Mouse (Mus musculus) forebrain, embryonic 10.5 days (tissue): ENCODE measurements around the gene Specc1l. TPM values are rescaled to one million over a fixed set of nuclear protein-coding genes. Genes with fewer than 3 reads are reported as not detected.
"Not testable (repeated sequence)": the region's sequence is repeated elsewhere in the genome, so short reads cannot be mapped to it uniquely, and the experiment has no call there.

Source experiments
- DNase-seq: peaks from one replicate; pipeline ENCODE4 v3.0.0-alpha.2; 2017; ENCODE audit warnings: low spot score; ENCODE audit errors: extremely low spot score
- H3K27ac ChIP-seq: fragments of 300-500 bp; sonication (generic); 2 replicates; pipeline ENCODE4 v1.5.1; 2016; ENCODE audit warnings: mild to moderate bottlenecking
- H3K27me3 ChIP-seq: fragments of 300-500 bp; sonication (generic); 2 replicates; pipeline ENCODE4 v1.6.1; 2016; ENCODE audit warnings: mild to moderate bottlenecking; ENCODE audit not compliant: poor library complexity, severe bottlenecking
- H3K36me3 ChIP-seq: fragments of 300-500 bp; sonication (generic); replicated peaks from 2 replicates; pipeline ENCODE4 v1.6.1; 2016; ENCODE audit warnings: mild to moderate bottlenecking, moderate library complexity
- H3K4me1 ChIP-seq: fragments of 300-500 bp; sonication (generic); 2 replicates; pipeline ENCODE4 v1.6.1; 2016
- H3K4me3 ChIP-seq: fragments of 300-500 bp; sonication (generic); 2 replicates; pipeline ENCODE4 v1.5.1; 2016; ENCODE audit warnings: mild to moderate bottlenecking, moderate library complexity
- H3K9me3 ChIP-seq: fragments of 300-500 bp; sonication (generic); 2 replicates; pipeline ENCODE4 v1.6.1; 2016; ENCODE audit warnings: mild to moderate bottlenecking, moderate library complexity
- WGBS: fragments of 180-500 bp; shearing (Covaris S2); methylation state at CpG from one replicate; pipeline ENCODE4 v1.1.7; 2016; 5-methylcytosine and 5-hydroxymethylcytosine counted together
- polyA plus RNA-seq: library from polyadenylated mRNA; unstranded; fragments of >200 nt; fragmentation: Nextera tagmentation; extraction: Ambion mirVana; gene quantifications from 2 replicates; pipeline ENCODE4 v1.2.1, GENCODE M21; 2016

The Specc1l gene
- polyA plus RNA-seq, 1 experiment from 2014 or later: 36.5 TPM

DNA sequence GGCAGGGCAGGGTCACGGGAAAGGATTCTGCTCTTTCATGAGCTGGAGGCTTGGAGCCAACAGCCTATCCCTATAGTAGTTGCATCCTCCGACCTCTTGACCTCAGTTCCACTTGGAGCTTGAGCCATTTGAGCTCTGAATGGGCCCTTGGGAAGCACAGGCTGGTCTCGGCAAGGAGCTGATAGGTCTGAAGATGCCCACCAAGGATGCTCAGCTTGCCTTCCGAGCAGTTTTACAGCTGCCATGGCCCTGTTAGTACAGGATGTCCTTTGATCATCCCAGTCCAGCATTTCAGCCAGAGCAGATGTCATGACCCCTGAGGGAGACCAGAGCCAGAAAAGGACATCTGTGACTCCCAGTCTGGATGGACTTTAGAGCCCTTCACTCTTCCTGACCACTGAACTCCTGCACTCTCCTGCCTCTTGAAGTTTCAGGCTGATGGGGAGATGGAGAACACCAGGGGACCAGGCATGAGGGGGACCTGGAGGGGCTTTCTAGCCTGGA lies 116.4 kb downstream of the Specc1l start:
- no peaks in the 10 kb centered on the region for H3K36me3 ChIP-seq
- H3K27ac ChIP-seq: no peak overlapping the region
- DNase-seq: no peak
- peaks cover 13% of the 10 kb centered on the region for H3K4me1 ChIP-seq
- WGBS: 47% methylated on average over 4 of the region's 4 CpGs
- H3K4me3 ChIP-seq: no peak overlapping the region
- H3K27me3 ChIP-seq: no peaks in the 10 kb centered on the region
- H3K9me3 ChIP-seq: no peaks in the 10 kb centered on the region

DNA sequence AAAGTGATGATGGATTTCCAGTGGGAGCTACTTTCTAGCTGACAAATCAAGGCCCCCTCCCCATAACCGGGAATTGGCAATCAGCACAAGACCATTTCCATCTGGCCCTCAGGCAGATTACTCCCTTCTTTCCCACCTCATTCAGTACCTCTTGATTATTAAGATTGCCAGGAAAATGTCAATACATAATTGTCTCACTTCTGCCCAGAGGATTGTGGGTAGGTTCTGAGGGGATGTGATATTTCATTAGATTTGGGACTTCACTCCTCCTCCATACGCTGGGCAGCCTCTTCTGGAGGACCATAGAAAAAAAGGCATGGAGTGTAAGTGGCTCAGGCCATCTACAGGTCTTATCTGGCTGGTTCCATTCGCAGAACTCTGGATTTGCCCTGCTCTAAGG lies 120.4 kb downstream of the Specc1l start:
- Histone ChIP-seq H3K27ac (no peak overlapping the region), H3K9me3 (no peaks in the 10 kb centered on the region), H3K36me3 (no peaks in the 10 kb centered on the region), H3K4me3 (no peak overlapping the region), H3K27me3 (no peaks in the 10 kb centered on the region), H3K4me1 (peaks cover 14% of the 10 kb centered on the region)
- DNase-seq: no peak
- 94% methylated on average over 3 of the region's 3 CpGs for WGBS

DNA sequence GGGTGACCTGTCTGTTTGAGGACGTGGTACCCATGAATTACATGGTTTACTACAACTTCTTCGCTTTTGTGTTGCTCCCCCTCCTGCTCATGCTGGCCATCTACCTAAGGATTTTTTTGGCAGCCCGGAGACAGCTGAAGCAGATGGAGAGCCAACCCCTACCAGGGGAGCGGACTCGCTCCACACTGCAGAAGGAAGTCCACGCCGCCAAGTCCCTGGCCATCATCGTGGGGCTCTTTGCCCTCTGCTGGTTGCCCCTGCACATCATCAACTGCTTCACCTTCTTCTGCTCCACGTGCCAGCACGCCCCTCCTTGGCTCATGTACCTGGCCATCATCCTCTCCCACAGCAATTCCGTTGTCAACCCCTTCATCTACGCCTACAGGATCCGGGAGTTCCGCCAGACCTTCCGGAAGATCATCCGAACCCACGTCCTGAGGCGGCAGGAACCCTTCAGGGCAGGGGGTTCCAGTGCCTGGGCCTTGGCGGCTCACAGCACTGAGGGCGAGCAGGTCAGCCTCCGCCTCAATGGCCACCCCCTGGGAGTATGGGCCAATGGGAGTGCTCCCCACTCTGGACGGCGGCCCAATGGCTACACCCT lies 121.4 kb downstream of the Specc1l start:
- Histone ChIP-seq H3K36me3 (no peaks in the 10 kb centered on the region), H3K27ac (no peak overlapping the region), H3K4me3 (no peak overlapping the region), H3K4me1 (peaks cover 6% of the 10 kb centered on the region), H3K27me3 (no peaks in the 10 kb centered on the region), H3K9me3 (no peaks in the 10 kb centered on the region)
- no peak for DNase-seq
- WGBS: 93% methylated on average over 23 of the region's 23 CpGs

DNA sequence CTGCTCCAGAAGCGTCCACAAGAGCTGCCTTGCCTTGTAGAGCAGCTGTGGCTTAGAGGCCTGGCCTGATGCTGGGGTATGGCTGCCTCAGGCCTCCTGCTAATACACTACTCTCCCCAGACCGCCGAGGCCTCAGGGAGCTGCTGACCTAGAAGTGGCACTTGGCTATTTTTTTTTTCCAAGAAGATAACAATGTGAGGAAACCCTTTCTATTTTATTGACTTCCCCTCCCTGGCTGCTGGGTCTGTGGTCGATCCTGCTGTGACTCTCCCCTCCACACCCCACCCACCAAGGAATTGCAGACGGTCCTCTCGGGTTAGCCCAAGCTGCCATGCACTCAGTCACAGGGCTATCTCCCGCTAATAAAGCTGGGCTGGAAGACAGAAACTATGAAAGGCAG lies 122.3 kb downstream of the Specc1l start:
- 81% methylated on average over 7 of the region's 7 CpGs for WGBS

DNA sequence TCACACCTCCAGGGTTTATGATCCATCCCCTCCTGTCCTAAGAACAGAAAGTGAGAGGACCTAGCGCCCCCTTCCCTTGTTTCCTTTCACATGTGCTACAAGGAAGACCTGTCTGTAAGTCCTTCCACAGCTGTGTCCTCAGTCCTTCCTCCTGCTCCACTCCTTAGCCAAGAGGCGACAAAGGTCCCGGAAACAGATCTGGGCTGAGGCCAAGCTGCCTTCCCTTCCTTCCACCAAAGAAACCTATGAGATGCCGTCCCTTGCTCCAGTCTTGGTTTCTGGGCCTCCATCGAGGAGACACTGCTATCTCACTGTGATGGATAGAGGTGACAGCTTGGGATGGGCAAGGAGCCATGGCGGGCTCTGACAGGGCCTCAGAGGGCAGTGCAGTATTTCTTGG lies 123.2 kb downstream of the Specc1l start:
- DNase-seq: no peak
- Histone ChIP-seq H3K9me3 (no peaks in the 10 kb centered on the region), H3K4me1 (0 out of 2 replicates have a peak, but pooled peaks cover 3% of the 10 kb centered on the region), H3K27me3 (no peaks in the 10 kb centered on the region), H3K4me3 (no peak overlapping the region), H3K27ac (no peak overlapping the region), H3K36me3 (no peaks in the 10 kb centered on the region)
- WGBS: 93% methylated on average over 6 of the region's 6 CpGs

More for the DNA sequence above, 122.3 kb downstream of the Specc1l start:
- H3K4me1 ChIP-seq: 0 out of 2 replicates have a peak, but pooled peaks cover 3% of the 10 kb centered on the region
- H3K27me3 ChIP-seq: no peaks in the 10 kb centered on the region
- H3K36me3 ChIP-seq: no peaks in the 10 kb centered on the region
- no peaks in the 10 kb centered on the region for H3K9me3 ChIP-seq
- H3K4me3 ChIP-seq: no peak overlapping the region
- DNase-seq: no peak
- no peak overlapping the region for H3K27ac ChIP-seq

DNA sequence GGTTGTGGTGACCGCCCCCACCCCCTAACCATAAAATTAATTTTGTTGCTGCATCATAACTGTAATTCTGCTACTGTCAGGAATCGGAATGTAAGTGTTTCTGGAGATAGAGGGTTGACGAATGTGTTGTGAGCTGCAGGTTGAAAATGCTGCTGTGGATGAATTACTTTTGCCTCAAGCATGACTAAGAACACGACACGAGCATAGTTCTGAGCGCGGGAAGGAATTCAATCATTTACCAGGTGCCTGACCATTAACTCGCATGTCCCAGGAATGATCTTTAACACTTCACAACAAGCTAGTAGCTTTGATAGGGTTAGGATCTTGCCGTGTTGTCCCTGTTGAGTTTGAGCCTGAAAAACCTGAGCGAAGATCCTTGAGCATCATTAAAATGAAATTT lies 125.4 kb downstream of the Specc1l start:
- WGBS: 90% methylated on average over 10 of the region's 10 CpGs

DNA sequence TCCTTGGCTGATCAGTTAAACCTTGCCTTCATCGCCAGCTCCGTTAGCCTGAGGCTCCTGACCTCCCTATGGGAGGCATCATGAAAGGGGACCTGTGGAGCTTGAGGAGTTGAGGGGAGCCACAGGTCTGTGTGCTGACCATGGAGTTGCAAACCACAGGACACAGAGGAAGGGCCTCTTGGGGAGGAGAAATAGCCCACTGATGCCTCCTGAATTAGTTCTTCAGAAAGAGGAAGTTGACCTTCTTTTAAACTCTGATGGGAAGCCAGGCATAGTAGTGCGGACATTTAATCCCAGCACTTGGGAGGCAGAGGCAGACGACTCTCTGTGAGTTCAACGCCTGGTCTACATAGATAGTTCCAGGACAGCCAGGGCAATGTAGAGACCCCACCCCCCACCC lies 127.0 kb downstream of the Specc1l start:
- no peaks in the 10 kb centered on the region for H3K27me3 ChIP-seq
- no peaks in the 10 kb centered on the region for H3K9me3 ChIP-seq
- no peaks in the 10 kb centered on the region for H3K36me3 ChIP-seq
- no peak for DNase-seq
- 0 out of 2 replicates have a peak, but pooled peaks cover 3% of the 10 kb centered on the region for H3K4me1 ChIP-seq
- H3K27ac ChIP-seq: no peak overlapping the region
- WGBS: 87% methylated on average over 5 of the region's 5 CpGs
- H3K4me3 ChIP-seq: no peak overlapping the region

More for the DNA sequence above, 125.4 kb downstream of the Specc1l start:
- Histone ChIP-seq H3K27ac (no peak overlapping the region), H3K4me1 (0 out of 2 replicates have a peak, but pooled peaks cover 3% of the 10 kb centered on the region), H3K4me3 (no peak overlapping the region), H3K27me3 (no peaks in the 10 kb centered on the region), H3K36me3 (no peaks in the 10 kb centered on the region), H3K9me3 (no peaks in the 10 kb centered on the region)
- no peak for DNase-seq

DNA sequence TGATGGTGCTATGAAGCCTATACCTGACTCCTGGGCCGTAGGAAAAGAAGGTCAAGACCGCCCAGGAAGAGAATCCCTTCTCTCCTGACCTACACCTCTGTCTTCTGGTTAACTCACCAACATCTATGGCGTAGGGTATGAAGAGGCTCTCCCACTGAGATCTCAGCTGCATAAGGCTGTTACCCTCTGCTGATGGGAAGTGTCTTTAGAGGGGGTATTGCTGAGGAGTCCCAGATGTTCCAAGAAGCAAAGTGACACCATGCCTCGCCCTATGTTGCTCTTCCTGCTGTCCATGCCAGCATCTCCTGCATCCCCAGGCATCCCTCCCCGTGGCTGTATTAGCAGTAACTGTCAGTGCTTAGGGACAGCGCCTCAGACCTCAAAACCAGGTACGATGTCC lies 127.5 kb downstream of the Specc1l start:
- no peak for DNase-seq
- Histone ChIP-seq H3K4me3 (no peak overlapping the region), H3K27me3 (no peaks in the 10 kb centered on the region), H3K9me3 (no peaks in the 10 kb centered on the region), H3K4me1 (0 out of 2 replicates have a peak, but pooled peaks cover 4% of the 10 kb centered on the region), H3K27ac (no peak overlapping the region), H3K36me3 (no peaks in the 10 kb centered on the region)
- 88% methylated on average over 7 of the region's 7 CpGs for WGBS

DNA sequence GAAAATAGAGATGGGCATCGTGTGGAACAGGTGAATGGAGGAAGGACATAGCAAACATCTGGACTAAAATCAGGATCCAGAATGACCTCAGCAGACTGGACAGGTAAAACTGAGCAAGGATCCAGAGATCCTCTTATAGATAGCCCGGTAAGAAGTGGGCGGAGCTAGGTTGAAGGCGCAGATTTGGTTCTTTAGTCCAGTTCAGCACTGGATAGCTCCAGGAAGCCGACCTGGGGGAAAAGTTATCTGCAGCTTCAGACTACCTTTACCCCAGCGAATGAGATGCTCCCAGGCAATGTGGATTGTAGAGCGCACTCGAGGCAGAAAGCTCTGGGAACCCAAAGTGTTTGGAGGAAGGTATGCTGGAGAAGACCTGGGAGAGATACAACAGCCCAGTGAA lies 130.1 kb downstream of the Specc1l start:
- H3K27ac ChIP-seq: no peak overlapping the region
- no peak for DNase-seq
- no peaks in the 10 kb centered on the region for H3K36me3 ChIP-seq
- 0 out of 2 replicates have a peak, but pooled peaks cover 4% of the 10 kb centered on the region for H3K9me3 ChIP-seq
- H3K4me3 ChIP-seq: no peak overlapping the region
- 36% methylated on average over 8 of the region's 8 CpGs for WGBS
- no peaks in the 10 kb centered on the region for H3K27me3 ChIP-seq
- H3K4me1 ChIP-seq: 0 out of 2 replicates have a peak, but pooled peaks cover 6% of the 10 kb centered on the region

DNA sequence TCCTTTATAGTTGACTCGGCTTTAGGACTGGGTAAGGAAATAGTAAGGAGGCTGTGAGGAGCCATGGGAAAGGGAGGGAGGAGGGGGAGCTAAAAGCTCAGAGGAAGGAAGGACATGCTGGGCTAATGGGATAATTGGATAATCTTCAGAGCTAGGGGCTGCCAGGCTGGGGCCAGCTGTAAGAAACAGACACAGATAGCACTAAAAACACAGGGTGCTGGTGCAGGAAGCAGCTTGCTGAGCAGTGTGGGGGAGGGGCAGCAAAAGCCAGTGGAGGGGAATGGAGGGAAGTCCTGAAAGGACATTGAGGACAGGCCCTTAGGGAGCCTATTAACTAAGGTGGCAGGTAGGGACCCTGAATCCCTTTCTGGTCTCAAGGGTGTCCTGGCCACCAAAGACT lies 132.7 kb downstream of the Specc1l start:
- H3K9me3 ChIP-seq, H3K27me3 ChIP-seq, H3K27ac ChIP-seq, DNase-seq, H3K4me1 ChIP-seq, H3K4me3 ChIP-seq, H3K36me3 ChIP-seq: not testable (repeated sequence)
- WGBS: 79% methylated on average over 1 of the region's 1 CpGs

DNA sequence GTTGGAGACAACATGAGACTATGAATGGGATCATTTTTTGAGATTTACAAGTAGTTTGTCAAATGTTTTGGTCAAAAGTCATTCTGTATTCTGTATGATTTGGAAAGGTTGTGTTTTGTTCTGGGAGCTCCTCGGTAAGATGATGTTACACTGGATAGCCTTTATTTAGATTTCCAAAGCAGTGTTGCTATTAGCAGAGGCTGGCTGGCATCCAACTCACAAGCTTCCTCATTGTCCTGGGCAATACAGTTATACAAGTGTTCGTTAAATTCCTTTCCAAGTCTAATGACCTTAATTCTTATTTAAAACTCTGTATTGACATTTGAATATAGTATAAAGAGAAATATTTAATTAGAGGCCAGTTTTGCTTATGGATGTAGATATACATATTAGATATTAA lies 133.4 kb downstream of the Specc1l start:
- Histone ChIP-seq H3K4me1 (0 out of 2 replicates have a peak, but pooled peaks cover 6% of the 10 kb centered on the region), H3K27ac (no peak overlapping the region), H3K36me3 (no peaks in the 10 kb centered on the region), H3K27me3 (no peaks in the 10 kb centered on the region), H3K4me3 (no peak overlapping the region), H3K9me3 (0 out of 2 replicates have a peak, but pooled peaks cover 4% of the 10 kb centered on the region)
- 88% methylated on average over 2 of the region's 2 CpGs for WGBS
- DNase-seq: no peak

DNA sequence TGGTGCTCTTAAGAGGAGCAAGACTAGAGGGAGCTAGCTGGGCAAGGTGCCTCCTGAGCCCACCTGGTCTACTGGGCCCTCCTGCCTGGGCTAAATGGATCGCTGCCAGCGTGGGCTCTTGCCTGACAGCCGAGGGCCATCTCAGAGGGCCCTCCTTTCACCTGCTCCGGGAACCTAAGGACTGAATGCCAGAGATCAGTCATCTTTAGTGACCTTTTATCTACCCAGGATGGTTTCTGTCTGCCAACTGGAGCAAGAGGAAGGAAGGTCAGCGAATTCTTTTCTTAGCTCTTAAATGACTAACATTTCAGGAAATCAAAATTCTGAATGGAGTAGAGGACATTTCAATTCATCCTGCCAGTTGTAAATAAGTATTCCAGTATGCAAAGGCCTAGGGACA lies 138.7 kb downstream of the Specc1l start:
- no peaks in the 10 kb centered on the region for H3K36me3 ChIP-seq
- 88% methylated on average over 5 of the region's 5 CpGs for WGBS

DNA sequence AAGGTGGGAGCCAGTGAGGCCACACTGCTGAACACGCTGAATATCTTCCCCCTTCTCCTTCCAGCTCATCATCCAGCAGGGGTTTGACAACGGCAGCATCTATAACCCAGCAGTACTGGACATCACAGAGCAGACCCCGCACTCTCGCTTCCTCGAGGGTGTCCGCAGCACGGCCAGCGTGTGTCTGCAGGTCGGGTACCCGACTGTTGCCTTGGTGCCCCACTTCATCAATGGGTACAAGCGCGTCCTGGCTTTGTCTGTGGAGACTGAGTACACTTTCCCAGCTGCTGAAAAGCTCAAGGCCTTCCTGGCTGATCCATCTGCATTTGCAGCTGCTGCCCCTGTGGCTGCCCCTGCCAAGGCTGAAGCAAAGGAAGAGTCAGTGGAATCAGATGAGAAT lies 140.7 kb downstream of the Specc1l start:
- WGBS: 94% methylated on average over 12 of the region's 12 CpGs
- no peak for DNase-seq

More for the DNA sequence above, 138.7 kb downstream of the Specc1l start:
- Histone ChIP-seq H3K4me1 (no peaks in the 10 kb centered on the region), H3K9me3 (0 out of 2 replicates have a peak, but pooled peaks cover 4% of the 10 kb centered on the region), H3K27ac (no peak overlapping the region), H3K4me3 (no peak overlapping the region), H3K27me3 (no peaks in the 10 kb centered on the region)
- DNase-seq: no peak

More for the DNA sequence above, 140.7 kb downstream of the Specc1l start:
- Histone ChIP-seq H3K4me1 (no peaks in the 10 kb centered on the region), H3K36me3 (no peaks in the 10 kb centered on the region), H3K9me3 (no peaks in the 10 kb centered on the region), H3K4me3 (no peak overlapping the region), H3K27me3 (no peaks in the 10 kb centered on the region), H3K27ac (no peak overlapping the region)
